Mouse (Mus musculus): Measurements from ENCODE around the gene Gucy2d. TPM values are rescaled to one million over a fixed set of nuclear protein-coding genes. Genes with fewer than 3 reads are reported as not detected.

Gene Gucy2d
- polyA plus RNA-seq, 1 experiment = not detected

DNA sequence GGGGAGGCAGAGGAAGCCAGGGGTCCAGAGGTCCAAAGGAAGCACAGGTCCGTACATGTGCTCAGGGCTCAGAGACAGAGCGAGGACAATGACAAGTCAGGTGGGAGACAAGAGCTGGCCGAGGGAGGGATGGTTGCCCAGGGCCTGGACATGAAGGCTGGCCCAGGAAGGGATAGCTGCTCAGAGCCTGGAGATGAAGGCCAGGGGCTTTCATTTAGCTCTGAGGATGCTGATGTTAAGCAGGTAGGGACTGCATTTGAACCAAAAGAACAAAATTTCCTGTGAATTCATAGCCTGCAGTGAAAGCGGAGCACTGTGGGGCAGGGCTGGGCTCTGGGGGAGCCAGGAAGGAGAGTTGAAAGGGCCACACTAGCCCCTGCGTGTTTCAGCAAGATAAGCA lies 52.1 kb downstream of the Gucy2d start:
- WGBS = 82% methylated on average over 5 of the region's 5 CpGs
- H3K27me3 ChIP-seq (ENCODE audit: control insufficient read depth, insufficient read depth, low read length) = no peaks in the 10 kb centered on the region; the same call in none of the 2 replicates
- no peak overlapping the region; the same call in 1 of the 2 replicates for H3K27ac ChIP-seq (ENCODE audit: insufficient read depth, low read length)
- H3K36me3 ChIP-seq (ENCODE audit: control insufficient read depth, insufficient read depth, low read length) = no peaks in the 10 kb centered on the region
- DNase-seq (ENCODE audit: low read depth in 1 of 2, low spot score in 2 of 2) = no peak
- H3K4me1 ChIP-seq (ENCODE audit: control insufficient read depth, insufficient read depth, insufficient read length) = peaks cover 24% of the 10 kb centered on the region
- TF ChIP-seq CTCF (IDR thresholded peaks at IDR 0.05; ENCODE audit: extremely low read depth, insufficient read depth, insufficient read length, insufficient replicate concordance) (no peak), POLR2A (IDR thresholded peaks at IDR 0.05; ENCODE audit: low read depth, low read length) (no peak)
- no peak overlapping the region for H3K4me3 ChIP-seq (ENCODE audit: extremely low read depth, insufficient read depth, insufficient read length)

DNA sequence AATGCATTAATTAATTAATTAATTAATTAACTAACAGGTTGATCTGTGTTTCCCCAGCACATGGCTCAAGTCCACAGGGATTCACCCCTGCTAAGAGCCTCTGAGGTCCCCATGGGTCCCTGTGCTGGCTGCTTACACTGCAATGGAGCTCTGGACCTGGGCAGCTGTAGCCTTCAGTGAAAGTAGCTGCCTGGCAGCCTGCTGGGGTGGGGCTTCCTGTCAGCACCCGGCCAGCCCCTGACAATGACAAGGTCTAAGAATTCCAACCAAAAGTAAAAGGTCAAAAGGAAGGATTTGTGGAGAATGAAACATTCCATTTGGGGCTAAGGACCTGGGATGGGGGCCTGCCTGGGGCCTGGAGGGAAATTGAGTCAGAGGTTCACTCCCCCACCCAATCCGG lies 53.1 kb downstream of the Gucy2d start:
- H3K4me3 ChIP-seq (ENCODE audit: extremely low read depth, insufficient read depth, insufficient read length) = no peak overlapping the region
- TF ChIP-seq POLR2A (IDR thresholded peaks at IDR 0.05; ENCODE audit: low read depth, low read length) (no peak), CTCF (IDR thresholded peaks at IDR 0.05; ENCODE audit: extremely low read depth, insufficient read depth, insufficient read length, insufficient replicate concordance) (no peak)
- DNase-seq (ENCODE audit: low read depth in 1 of 2, low spot score in 2 of 2) = no peak
- WGBS = 53% methylated on average over 2 of the region's 2 CpGs
- peaks cover 14% of the 10 kb centered on the region for H3K4me1 ChIP-seq (ENCODE audit: control insufficient read depth, insufficient read depth, insufficient read length)
- no peaks in the 10 kb centered on the region for H3K36me3 ChIP-seq (ENCODE audit: control insufficient read depth, insufficient read depth, low read length)
- no peaks in the 10 kb centered on the region; the same call in none of the 2 replicates for H3K27me3 ChIP-seq (ENCODE audit: control insufficient read depth, insufficient read depth, low read length)
- H3K27ac ChIP-seq (ENCODE audit: insufficient read depth, low read length) = no peak overlapping the region

- no peak overlapping the region for H3K4me3 ChIP-seq (ENCODE audit: extremely low read depth, insufficient read depth, insufficient read length)
- TF ChIP-seq POLR2A (IDR thresholded peaks at IDR 0.05; ENCODE audit: low read depth, low read length) (no peak), CTCF (IDR thresholded peaks at IDR 0.05; ENCODE audit: extremely low read depth, insufficient read depth, insufficient read length, insufficient replicate concordance) (no peak)
Measured at GRCm38 (mm10) chr7:98493901-98494480, 53.8 kb downstream of the Gucy2d start.

DNA sequence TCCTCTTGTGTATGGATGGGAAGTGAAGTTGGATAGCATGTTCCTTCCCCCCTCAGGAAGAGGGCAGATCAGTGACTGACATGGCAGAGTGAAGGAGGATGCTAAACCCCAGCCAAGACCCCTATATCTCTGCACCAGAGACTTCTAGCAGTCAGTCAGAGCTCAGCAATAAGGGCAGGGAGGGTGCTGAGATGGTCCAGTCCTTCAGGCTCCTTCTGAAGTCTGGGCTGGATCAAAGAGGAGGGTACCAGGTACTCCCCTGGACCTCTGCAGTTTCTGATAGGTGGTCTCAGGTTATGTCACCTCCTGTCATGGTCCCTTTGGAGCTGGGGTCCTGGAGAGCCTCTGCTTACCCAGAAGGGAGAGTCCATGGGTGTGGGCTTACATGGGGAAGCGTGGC lies 55.4 kb downstream of the Gucy2d start:
- WGBS = 88% methylated on average over 1 of the region's 1 CpGs
- no peak for TF ChIP-seq CTCF (IDR thresholded peaks at IDR 0.05; ENCODE audit: extremely low read depth, insufficient read depth, insufficient read length, insufficient replicate concordance)
- TF ChIP-seq POLR2A (IDR thresholded peaks at IDR 0.05; ENCODE audit: low read depth, low read length) = no peak
- H3K4me1 ChIP-seq (ENCODE audit: control insufficient read depth, insufficient read depth, insufficient read length) = no peaks in the 10 kb centered on the region

More at GRCm38 (mm10) chr7:98493901-98494480, 53.8 kb downstream of the Gucy2d start:
- no peak overlapping the region for H3K27ac ChIP-seq (ENCODE audit: insufficient read depth, low read length)
- H3K4me1 ChIP-seq (ENCODE audit: control insufficient read depth, insufficient read depth, insufficient read length) = peaks cover 8% of the 10 kb centered on the region
- no peaks in the 10 kb centered on the region for H3K36me3 ChIP-seq (ENCODE audit: control insufficient read depth, insufficient read depth, low read length)
- 32% methylated on average over 18 of the region's 18 CpGs for WGBS
- no peak for DNase-seq (ENCODE audit: low read depth in 1 of 2, low spot score in 2 of 2)
- no peaks in the 10 kb centered on the region; the same call in none of the 2 replicates for H3K27me3 ChIP-seq (ENCODE audit: control insufficient read depth, insufficient read depth, low read length)

DNA sequence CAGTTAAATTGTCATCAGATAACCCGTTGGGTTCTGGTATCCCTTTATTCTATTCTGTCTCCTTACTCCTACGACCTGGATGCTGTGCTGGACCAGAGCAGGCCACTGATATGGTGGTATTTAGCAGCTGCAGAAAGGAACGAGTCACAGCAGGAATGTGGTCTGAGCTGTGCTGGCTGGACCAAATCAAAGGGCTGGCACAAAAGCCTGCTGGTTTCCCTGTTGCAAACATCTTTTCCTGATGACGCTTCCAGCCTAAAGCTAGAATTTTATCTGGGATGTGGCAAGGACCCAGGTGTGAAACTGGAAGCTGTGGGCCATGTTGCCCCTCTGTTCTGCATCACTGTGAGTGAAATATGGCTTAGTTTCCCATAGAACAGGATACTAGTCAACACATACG lies 57.2 kb downstream of the Gucy2d start:
- H3K27ac ChIP-seq (ENCODE audit: insufficient read depth, low read length) = no peak overlapping the region
- no peak for TF ChIP-seq POLR2A (IDR thresholded peaks at IDR 0.05; ENCODE audit: low read depth, low read length)
- TF ChIP-seq CTCF (IDR thresholded peaks at IDR 0.05; ENCODE audit: extremely low read depth, insufficient read depth, insufficient read length, insufficient replicate concordance) = no peak
- no peak for DNase-seq (ENCODE audit: low read depth in 1 of 2, low spot score in 2 of 2)
- H3K27me3 ChIP-seq (ENCODE audit: control insufficient read depth, insufficient read depth, low read length) = no peaks in the 10 kb centered on the region
- no peak overlapping the region for H3K4me3 ChIP-seq (ENCODE audit: extremely low read depth, insufficient read depth, insufficient read length)
- 83% methylated on average over 5 of the region's 5 CpGs for WGBS
- H3K36me3 ChIP-seq (ENCODE audit: control insufficient read depth, insufficient read depth, low read length) = no peaks in the 10 kb centered on the region
- H3K4me1 ChIP-seq (ENCODE audit: control insufficient read depth, insufficient read depth, insufficient read length) = no peaks in the 10 kb centered on the region

More for the DNA sequence above, 55.4 kb downstream of the Gucy2d start:
- no peak overlapping the region for H3K4me3 ChIP-seq (ENCODE audit: extremely low read depth, insufficient read depth, insufficient read length)
- no peak for DNase-seq (ENCODE audit: low read depth in 1 of 2, low spot score in 2 of 2)
- no peaks in the 10 kb centered on the region for H3K36me3 ChIP-seq (ENCODE audit: control insufficient read depth, insufficient read depth, low read length)
- H3K27me3 ChIP-seq (ENCODE audit: control insufficient read depth, insufficient read depth, low read length) = no peaks in the 10 kb centered on the region
- H3K27ac ChIP-seq (ENCODE audit: insufficient read depth, low read length) = no peak overlapping the region

GRCm38 (mm10) chr7:98498101-98498500 lies 57.9 kb downstream of the Gucy2d start:
- TF ChIP-seq POLR2A (IDR thresholded peaks at IDR 0.05; ENCODE audit: low read depth, low read length) (no peak), CTCF (IDR thresholded peaks at IDR 0.05; ENCODE audit: extremely low read depth, insufficient read depth, insufficient read length, insufficient replicate concordance) (no peak)
- H3K4me1 ChIP-seq (ENCODE audit: control insufficient read depth, insufficient read depth, insufficient read length) = no peaks in the 10 kb centered on the region
- 93% methylated on average over 12 of the region's 12 CpGs for whole genome bisulfite sequencing

More at GRCm38 (mm10) chr7:98498101-98498500, 57.9 kb downstream of the Gucy2d start:
- no peak for DNase-seq (ENCODE audit: low read depth in 1 of 2, low spot score in 2 of 2)
- Histone ChIP-seq H3K4me3 (ENCODE audit: extremely low read depth, insufficient read depth, insufficient read length) (no peak overlapping the region), H3K27me3 (ENCODE audit: control insufficient read depth, insufficient read depth, low read length) (no peaks in the 10 kb centered on the region), H3K27ac (ENCODE audit: insufficient read depth, low read length) (no peak overlapping the region), H3K36me3 (ENCODE audit: control insufficient read depth, insufficient read depth, low read length) (no peaks in the 10 kb centered on the region)

Data from spleen, adult 2 months (tissue).